Mouse (Mus musculus) T-cell, adult 2 months (primary cell): Measurements from ENCODE around the gene Uckl1.

Source experiments
- DNase-seq: peaks from one replicate; pipeline ENCODE4 v3.0.0; 2022; ENCODE audit warnings: low spot score

Uckl1 gene

GRCm38 (mm10) chr2:181589732-181590105, 5.0 kb upstream of the Uckl1 start:
- DNase-seq, result no peak

- DNase-seq, result no peak
Observed at GRCm38 (mm10) chr2:181589011-181589731, 4.5 kb upstream of the Uckl1 start.

- no peak for DNase-seq
Observed at GRCm38 (mm10) chr2:181588229-181588780, 3.6 kb upstream of the Uckl1 start.

GRCm38 (mm10) chr2:181587796-181588195, 3.1 kb upstream of the Uckl1 start:
- no peak for DNase-seq

GRCm38 (mm10) chr2:181586124-181586523, 1.4 kb upstream of the Uckl1 start:
- DNase-seq, result no peak

GRCm38 (mm10) chr2:181585506-181585905, 814 bp upstream of the Uckl1 start:
- no peak for DNase-seq

DNA sequence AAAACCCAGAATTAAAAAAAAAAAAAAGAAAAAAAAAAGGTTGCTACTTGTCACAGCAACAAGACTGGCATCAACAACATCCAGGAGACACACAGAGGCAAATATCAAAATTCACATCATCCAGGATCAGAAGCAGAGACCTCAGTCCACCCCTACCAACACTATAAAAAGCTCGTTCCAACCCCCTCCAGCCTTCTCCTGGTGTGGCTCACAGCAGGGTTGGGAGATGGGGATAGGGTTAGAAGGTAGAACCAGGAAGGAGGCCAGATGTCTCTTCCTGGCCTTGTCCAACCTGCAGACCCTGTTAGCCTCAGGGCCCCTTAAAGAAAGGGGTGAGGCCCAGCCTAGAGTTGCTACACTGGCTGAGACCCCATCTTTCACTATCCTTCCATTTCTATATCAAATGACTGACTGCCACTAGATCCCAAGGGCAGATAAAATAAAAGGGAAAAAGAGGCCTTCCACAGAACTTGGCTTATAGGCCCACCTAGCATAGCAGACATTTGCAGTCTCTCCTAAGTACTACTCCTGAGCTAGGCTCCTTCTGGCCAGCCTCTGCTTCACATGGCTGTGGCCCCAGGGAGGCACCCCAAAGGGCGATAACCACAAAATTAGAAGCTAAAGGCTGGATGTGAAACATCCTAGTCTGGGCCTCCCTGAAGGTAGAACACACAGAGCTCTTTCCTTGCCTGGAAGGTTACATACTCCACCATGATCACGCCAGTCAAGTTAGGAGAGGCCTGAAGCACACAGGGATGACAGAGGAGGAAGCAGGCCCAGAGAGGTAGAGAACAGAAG, 1.0 kb downstream of the Uckl1 start:
- no peak for DNase-seq

DNA sequence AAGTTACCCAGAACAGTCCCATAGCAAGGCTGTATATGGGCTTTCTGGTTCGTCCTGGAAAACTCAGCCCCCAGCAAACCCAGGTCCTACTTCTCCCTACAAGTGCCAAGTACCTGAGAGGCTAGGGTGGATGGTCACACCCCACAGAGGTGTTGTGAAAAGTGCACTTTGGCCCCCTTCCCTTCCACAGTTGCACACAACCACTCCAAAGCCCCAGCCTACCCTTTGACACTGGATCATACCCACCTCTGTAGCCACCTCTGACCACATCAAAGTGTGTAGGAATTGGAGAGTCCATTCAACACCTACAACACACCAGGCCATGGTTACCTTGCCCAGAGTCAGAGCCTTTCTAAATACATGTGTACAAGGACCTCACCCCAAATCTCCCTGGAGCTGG, 1.8 kb downstream of the Uckl1 start:
- DNase-seq, result no peak

DNA sequence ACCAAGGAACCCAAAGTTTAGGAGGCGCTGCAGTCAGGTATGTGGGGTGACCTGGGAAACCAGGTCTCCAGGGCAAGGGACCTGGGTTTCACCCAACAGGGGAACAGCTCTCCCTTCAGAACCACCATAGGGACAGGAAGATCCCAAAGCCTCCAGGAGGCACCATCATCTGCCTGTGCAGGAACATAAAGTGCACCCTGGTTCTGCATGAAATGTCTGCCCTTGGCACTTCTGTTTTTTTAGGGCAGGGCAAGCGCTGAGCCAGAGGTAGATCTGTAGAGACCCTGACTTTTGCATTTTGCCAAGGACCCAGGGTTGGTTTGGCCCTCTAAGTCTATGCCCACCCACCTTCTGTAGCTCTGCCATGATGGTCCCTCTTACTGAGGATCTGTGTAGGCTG, 2.3 kb downstream of the Uckl1 start:
- no peak for DNase-seq

- peak; percentile 73 for DNase-seq
Observed at GRCm38 (mm10) chr2:181581402-181582120, 3.1 kb downstream of the Uckl1 start.

DNA sequence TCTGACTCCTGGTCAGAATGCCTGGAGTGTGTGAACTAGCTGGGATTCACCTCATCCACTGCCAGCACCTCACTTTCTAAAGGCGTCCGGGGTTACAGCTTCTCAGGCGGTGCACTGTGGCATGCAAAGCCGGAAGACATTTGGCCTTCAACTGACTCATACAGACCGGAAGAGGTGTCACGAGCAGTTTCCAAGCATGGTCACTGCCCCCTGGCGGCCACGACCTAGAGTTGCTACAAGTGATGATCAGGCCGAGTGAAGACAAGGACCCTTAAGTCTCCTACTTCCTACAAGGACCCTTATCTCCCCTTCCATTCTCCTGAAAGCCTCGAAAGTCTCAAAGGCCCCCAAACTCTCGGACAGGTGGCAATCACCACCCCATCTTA, 3.7 kb downstream of the Uckl1 start:
- DNase-seq, result peak; percentile 89

- no peak for DNase-seq
Observed at GRCm38 (mm10) chr2:181580131-181580772, 4.4 kb downstream of the Uckl1 start.

- no peak for DNase-seq
Observed at GRCm38 (mm10) chr2:181579681-181580080, 5.0 kb downstream of the Uckl1 start.

- no peak for DNase-seq
Observed at GRCm38 (mm10) chr2:181578790-181579618, 5.7 kb downstream of the Uckl1 start.

DNA sequence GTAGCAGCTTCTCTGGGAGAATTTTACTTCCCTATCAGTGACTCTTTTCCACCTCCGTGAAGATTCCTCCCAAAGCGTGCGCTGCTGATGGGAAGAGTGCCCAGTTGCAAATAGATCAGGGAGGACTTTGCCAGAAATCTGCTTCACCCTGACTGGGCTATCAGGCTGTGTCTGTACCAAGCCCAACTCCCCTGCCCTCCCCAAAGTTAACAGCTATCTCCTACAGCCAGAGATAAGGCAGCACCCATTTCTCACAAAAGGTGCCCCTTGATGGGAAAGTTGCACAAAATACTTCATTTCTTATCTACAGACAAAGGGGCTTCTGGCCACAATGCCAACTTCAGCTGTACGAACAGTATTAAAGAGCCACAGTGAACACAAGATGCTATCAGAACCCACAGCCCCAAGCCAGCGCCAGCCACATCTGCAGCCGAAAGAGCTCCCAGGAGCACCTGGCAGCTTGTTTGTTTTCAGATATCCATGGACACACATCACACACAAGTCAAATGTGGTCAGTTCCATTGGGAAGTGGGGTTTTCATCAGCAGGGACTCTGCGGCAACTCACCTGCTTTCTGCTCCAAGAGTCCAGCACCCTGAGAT, 6.6 kb downstream of the Uckl1 start:
- DNase-seq, result no peak

- DNase-seq, result no peak
Observed at GRCm38 (mm10) chr2:181577126-181577525, 7.6 kb downstream of the Uckl1 start.

DNA sequence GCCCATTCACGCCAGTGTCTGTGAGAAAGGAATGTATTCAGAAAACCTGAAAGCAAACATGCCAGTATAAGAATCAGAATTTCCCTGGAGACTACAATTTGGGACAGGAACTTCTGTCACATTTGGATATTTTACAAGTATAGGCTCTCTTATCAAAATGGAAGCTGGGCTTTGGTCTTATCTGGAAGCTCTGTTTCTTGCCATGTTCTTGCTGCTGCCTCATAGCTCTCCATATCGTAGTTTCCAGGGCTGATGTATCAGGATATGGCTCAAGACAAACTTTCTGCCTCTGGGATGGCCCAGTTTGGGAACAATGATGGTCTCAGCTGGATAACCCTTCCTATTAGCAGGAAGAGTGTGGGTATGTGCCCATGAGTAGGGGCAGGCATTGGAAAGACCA, 8.1 kb downstream of the Uckl1 start:
- no peak for DNase-seq

- DNase-seq, result no peak
Observed at GRCm38 (mm10) chr2:181574921-181575545, 9.7 kb downstream of the Uckl1 start.

- no peak for DNase-seq
Observed at GRCm38 (mm10) chr2:181573961-181574360, 10.7 kb downstream of the Uckl1 start.
